Mouse (Mus musculus) kidney, embryonic 16.5 days (tissue): ENCODE results near the gene Rhox6. TPM values are rescaled to one million over a fixed set of nuclear protein-coding genes. Genes with fewer than 3 reads are reported as not detected.

ENCODE experiments used
- polyA plus RNA-seq: library from polyadenylated mRNA; unstranded; fragments of >200 nt; fragmentation: Nextera tagmentation; extraction: Ambion mirVana; gene quantifications from 2 replicates; pipeline ENCODE4 v1.2.1, GENCODE M21; 2015

The Rhox6 gene
- polyA plus RNA-seq, 1 experiment from 2014 or later, result not detected

Other genes with a start within 250 kb of the Rhox6 start
- not detected in 2 replicates for gene Rhox3f, start 245.9 kb upstream of the Rhox6 start, polyA plus RNA-seq
- not detected in 2 replicates for gene Rhox4f, start 219.2 kb upstream of the Rhox6 start, polyA plus RNA-seq
- not detected in 2 replicates for gene Rhox3g, start 198.3 kb upstream of the Rhox6 start, polyA plus RNA-seq
- not detected in 2 replicates for gene Rhox2g, start 183.4 kb upstream of the Rhox6 start, polyA plus RNA-seq
- not detected in 2 replicates for gene Rhox4g, start 175.6 kb upstream of the Rhox6 start, polyA plus RNA-seq
- gene Rhox3h, start 158.1 kb upstream of the Rhox6 start, polyA plus RNA-seq, result not detected in 2 replicates
- not detected in 2 replicates for gene Rhox2h, start 153.6 kb upstream of the Rhox6 start, polyA plus RNA-seq
- gene Rhox5, start 22.1 kb upstream of the Rhox6 start, polyA plus RNA-seq, result 0.90 and 1.6 TPM in 2 replicates
- not detected in 2 replicates for gene Rhox7a, start 4.8 kb downstream of the Rhox6 start, polyA plus RNA-seq
- not detected in 2 replicates for gene Rhox8, start 52.0 kb downstream of the Rhox6 start, polyA plus RNA-seq
- not detected in 2 replicates for gene Rhox7b, start 70.3 kb downstream of the Rhox6 start, polyA plus RNA-seq
- gene Rhox9, start 74.9 kb downstream of the Rhox6 start, polyA plus RNA-seq, result not detected in 2 replicates
- not detected in 2 replicates for gene Btg1-ps1, start 191.9 kb downstream of the Rhox6 start, polyA plus RNA-seq
- gene Btg1-ps2, start 216.2 kb downstream of the Rhox6 start, polyA plus RNA-seq, result not detected in 2 replicates
- gene Rhox10, start 239.6 kb downstream of the Rhox6 start, polyA plus RNA-seq, result not detected in 2 replicates